Mouse (Mus musculus) gastrocnemius, postnatal 14 days (tissue): ENCODE results near the gene Jarid2. TPM values are rescaled to one million over a fixed set of nuclear protein-coding genes. Genes with fewer than 3 reads are reported as not detected.

Experiments
- DNase-seq: peaks from one replicate; pipeline ENCODE4 v3.0.0; 2021; ENCODE audit warnings: mixed read lengths
- intact Hi-C: fragments of 180-260 bp; cut with DNase I; formaldehyde crosslinking; loops from one replicate; pipeline ENCODE4 v1.15.1; 2025; ENCODE audit warnings: low total_unique reads
- total RNA-seq, 2 experiments: library from RNA; stranded (reverse); gene quantifications; 2 replicates each; pipeline ENCODE4 v1.2.3; 2021

Jarid2 gene
- total RNA-seq, 2 experiments from 2014 or later = 30.5 to 39.7 TPM

DNA sequence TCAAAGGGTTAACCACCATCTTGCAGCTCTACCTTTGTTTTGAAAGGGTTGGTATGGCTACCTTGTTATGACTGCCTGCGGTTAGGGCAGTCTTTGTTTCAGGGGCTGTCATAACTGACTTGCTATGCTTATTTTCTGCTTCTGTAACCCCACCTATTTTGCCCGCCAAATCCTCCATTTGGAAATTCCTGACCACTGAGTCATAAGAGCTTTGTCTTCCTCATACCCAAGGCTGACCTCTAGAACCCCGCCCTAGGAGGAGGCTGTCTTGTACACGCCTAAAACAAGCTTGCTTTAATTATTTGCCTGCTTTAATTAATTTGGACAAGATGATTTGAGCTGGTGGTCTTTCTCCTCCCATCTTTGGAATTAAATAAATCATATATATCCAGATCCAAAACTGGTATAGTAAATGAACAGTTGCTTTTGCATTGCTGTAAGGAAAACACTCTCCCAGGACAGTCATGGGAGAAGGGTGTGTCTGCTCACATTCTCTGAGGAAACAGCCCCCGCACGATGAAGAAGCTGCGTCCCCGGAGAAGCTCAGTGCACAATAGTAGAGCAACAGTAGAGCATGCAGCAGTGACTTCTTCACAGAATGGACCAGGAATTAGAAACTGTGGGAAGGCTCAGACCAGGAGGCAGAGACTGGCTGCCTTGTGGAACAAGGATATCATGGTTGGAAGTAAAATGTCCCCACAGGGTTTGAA lies 210.2 kb downstream of the Jarid2 start:
- intact Hi-C loops = no loop called here
- DNase-seq = no peak

DNA sequence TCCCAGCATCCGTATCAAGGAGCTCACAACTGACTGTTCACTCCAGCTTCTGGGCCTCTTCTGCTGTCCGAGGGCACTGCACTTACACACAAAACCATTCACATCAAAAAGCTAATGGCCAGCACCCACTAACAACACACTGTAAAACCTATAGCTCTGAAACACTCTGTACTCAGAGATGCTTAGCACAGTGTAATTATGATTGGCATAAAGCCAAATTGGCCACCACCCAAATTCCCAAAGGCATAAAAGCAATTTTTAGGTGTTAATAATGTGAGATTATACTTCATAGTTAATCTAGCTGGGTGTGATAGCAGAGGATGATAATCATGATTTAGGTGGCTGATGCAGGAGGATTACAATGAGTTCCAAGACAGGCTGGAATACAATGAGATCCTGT lies 214.3 kb downstream of the Jarid2 start:
- DNase-seq = no peak
- intact Hi-C loops = no loop called here

GRCm38 (mm10) chr13:44946880-44947635 lies 217.8 kb downstream of the Jarid2 start:
- intact Hi-C loops = no loop called here
- DNase-seq = no peak

DNA sequence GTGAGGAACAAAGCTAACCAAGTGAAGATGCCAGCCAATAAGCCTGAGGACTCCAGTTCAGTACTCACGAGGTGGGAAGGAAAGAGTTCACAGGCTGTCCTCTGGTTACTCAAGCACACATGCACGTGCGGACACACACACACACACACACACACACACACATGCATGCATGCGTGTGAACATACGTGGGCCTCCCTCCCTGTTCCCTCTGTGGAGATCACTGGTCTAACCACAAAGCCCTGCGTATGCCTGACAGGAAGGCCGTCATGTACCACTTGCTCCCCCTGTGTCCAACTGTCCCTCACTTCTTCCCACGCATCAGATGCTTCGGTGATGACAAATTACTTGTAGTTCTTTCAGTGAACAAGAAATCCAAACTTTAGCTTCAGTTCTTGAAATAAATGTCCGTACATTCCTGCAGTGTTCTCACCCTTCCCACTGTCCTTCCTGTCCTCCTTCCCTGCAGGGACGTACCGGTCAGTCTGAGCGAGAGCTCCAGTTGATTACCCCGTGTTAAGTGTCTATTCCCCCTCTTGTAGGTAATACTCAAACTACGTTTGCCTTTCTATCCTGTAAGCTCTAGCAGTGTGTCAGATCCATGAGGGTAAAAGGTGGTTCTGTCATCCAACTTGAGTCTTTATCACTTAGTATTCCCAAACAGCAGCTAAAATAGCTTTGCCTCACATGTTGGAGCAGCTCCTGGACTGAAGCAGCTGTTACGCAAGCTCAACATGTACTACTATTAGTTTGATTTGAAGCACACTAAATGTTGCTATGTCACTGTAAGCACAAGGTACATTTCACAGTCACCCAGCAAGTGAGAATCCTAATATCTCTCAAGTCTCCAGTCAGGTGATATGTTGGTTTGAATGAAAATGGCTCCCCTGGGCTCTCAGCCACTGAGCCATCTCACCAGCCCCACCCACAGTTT lies 219.3 kb downstream of the Jarid2 start:
- DNase-seq = no peak
- intact Hi-C loops = no loop called here

DNA sequence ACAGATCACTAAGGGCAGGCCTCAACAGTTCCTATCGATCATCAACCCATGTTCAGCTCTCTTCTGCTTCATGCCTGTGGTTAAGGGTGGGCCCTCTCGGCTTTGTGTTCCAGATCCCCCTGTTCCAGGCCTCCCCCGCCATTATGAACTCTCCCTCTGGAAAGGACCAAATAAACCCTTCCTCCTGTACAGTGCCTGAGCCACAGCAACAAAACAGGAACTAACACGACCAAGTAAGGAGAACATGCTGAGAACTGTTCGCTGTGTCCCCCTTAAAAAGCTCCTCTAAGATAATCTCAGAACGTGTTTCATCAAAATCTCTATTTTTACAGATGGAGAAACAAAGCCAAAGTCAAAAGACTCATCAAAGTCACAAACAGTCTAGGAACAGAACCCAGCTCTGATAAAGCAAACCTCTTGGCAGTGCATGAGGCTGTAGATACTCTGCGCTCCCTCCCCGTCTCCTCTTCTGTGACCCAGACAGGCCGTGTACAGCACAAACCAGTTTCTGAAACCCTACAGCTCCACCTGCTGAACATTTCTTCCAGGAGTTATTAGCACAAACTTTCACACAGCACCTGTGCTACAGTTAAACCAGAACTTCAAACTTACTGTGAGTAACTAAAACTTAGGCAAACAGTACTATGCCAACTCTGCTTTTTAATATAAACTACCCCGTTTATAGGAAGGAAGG lies 223.3 kb downstream of the Jarid2 start:
- intact Hi-C loops = no loop called here
- DNase-seq = no peak

DNA sequence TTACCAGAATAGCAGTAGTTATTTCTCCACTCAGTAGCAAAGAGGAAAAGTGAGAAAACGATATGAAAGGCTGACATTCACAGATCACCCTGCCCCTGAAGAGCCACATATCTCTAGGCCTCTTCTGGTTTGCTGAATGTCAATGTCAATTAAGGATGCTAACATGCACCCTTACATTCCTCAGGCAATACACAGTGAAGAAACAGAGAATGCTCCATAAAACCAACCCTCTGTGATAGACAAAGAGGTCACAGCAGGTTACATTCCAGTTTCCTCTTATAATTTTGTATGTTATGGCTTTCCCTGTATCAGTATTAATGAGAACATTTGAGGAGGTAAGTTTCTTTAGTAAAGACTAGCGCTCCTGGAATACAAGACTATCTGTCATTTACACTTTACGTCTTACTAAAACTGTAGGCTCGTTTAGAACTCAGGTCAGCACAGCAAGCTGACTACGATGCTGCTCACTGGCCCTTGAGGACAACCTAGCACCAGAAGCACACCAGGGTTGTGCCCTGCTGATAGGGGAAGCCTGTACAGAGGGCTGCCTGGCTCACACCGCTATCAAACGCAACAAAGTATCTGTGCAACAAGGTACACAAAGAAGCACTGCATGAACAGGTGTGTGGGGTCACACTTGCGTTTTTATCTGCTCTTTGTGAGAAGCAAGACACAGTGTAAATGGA lies 224.4 kb downstream of the Jarid2 start:
- no peak for DNase-seq
- intact Hi-C loops = no loop called here

DNA sequence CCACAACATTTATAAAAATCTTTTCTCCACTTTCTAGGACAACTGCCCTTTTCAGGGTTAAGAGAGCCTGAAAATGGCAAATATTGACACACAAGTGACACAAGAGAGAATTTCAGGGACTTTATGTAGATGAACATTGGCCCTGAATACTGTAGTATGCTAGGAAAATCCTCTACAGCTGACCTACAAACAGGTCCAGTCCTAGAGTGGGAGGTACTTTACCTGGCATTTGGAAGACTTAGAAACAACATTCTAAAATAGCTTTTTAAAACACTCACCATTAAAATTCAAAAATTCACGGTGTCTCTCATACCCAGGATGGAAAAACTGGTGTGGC lies 224.9 kb downstream of the Jarid2 start:
- no peak for DNase-seq
- intact Hi-C loops = no loop called here

DNA sequence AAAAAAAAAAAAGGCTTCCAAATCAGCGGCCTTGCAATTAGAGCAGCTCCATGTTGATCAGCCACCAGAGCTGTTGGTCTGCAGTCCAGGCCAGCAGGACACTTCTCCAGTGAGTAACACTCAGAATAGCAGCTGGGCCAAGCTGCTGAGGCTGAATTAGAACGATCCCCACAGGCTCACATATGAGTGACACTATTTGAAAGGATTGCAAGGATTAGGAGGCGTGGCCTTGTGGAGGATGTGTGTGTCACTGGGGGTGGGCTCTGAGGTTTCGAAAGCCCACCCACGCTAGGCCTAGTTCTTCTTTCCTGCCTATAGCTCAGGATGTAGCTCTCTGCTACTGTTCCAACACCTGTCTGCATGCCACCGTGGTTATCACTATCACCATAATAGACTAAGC lies 226.5 kb downstream of the Jarid2 start:
- DNase-seq = no peak
- intact Hi-C loops = no loop called here

- DNase-seq = no peak
- intact Hi-C loops = no loop called here
Measured at GRCm38 (mm10) chr13:44957049-44957448, 227.8 kb downstream of the Jarid2 start.

GRCm38 (mm10) chr13:44960542-44961291 lies 231.4 kb downstream of the Jarid2 start:
- intact Hi-C loops = loop anchor here (10.0 kb wide), 1 partner anchor 1156 kb away; no protein-coding TSS in a partner anchor
- DNase-seq = no peak
